Mouse (Mus musculus): ENCODE data around the gene Klhl24. TPM values are rescaled to one million over a fixed set of nuclear protein-coding genes. Genes with fewer than 3 reads are reported as not detected.

Gene Klhl24
- polyA plus RNA-seq, 1 experiment from 2014 or later = 51.7 TPM

DNA sequence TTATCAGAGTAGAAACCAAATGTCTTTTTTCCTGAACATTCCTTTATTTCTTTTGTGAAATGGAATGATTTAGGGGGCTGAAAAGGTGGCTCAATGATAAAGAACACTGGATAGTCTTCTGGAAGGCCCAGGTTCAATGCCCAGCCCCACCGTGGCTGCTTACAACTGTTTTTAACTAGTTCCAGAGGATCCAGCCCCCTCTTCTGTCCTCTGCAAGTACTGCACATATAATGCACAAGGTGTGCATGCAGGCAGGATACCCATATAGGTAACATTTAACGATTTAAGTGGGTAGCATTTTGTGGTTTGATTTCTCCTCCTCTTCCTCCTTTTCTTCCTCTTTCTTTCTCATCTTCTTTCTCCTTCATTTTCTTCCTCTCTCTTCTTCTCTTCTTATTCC, 62.8 kb downstream of the Klhl24 start:
- Histone ChIP-seq H3K27me3 (no peaks in the 10 kb centered on the region), H3K27ac (replicated peaks) (no peak overlapping the region), H3K4me2 (no peak overlapping the region), H3K4me1 (replicated peaks) (no peaks in the 10 kb centered on the region), H3K4me3 (no peak overlapping the region), H3K36me3 (peaks cover 90% of the 10 kb centered on the region), H3K9ac (no peak overlapping the region), H3K9me3 (0 out of 2 replicates have a peak, but pooled peaks cover 3% of the 10 kb centered on the region)
- no peak for ATAC-seq (ENCODE audit: low read depth)
- 88% methylated on average over 2 of the region's 2 CpGs for WGBS

DNA sequence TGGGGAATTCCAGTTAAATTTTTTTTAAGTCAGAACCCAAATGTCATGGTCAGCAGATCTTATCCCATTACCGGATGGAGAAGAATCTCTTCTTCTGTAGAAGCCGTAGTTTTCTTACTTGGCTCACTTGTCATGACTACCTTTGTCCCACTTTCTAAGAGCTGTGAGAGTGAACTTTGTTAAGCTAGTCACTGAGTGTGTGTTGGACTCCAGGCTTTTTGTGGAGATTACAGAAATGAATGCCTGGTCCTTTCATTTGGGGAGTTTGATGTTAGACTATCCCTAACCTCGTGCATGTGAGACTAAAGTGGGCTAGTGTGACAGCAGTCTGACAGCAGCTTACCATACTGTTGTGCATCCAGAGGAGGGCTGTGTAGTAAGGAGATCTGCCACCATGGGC, 71.7 kb downstream of the Klhl24 start:
- H3K4me2 ChIP-seq = no peak overlapping the region
- WGBS = 91% methylated on average over 3 of the region's 3 CpGs
- H3K27ac ChIP-seq (replicated peaks) = no peak overlapping the region
- no peaks in the 10 kb centered on the region for H3K27me3 ChIP-seq
- no peak for ATAC-seq (ENCODE audit: low read depth)
- peaks cover 86% of the 10 kb centered on the region for H3K36me3 ChIP-seq
- H3K4me1 ChIP-seq (replicated peaks) = no peaks in the 10 kb centered on the region
- H3K9ac ChIP-seq = no peak overlapping the region
- peaks cover 12% of the 10 kb centered on the region; the same call in 1 of the 2 replicates for H3K9me3 ChIP-seq
- H3K4me3 ChIP-seq = no peak overlapping the region

DNA sequence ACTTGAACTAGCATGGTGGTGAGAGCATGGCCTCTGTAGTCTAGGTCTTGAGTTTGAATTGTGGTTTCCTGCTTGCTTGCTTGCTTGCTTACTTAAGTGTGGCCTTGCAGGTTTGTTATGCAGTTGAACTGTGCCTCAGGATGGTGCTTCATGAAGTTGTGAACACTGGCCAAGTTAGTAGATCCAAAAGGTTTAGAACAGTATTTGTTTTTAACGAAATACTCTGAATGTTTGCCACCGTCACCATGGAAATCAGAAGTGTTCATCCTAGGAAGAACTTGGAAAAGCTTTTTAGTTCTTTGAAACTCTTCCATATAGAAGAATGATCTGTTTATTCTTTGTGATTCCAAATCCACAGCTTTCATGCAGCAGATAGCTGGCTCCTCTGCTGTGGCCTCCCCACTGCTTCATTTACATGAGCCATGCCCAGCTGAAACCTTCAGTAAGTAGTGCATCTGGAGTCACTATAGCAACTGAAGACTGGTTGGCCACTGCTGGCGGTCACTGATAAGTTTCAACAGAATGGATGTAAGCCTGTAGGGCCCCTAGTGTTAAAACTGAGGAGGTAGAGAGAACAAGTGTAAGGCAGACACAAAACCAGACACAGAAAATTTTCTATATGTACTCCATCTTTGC, 72.2 kb downstream of the Klhl24 start:
- no peak for ATAC-seq (ENCODE audit: low read depth)
- Histone ChIP-seq H3K27me3 (no peaks in the 10 kb centered on the region), H3K27ac (replicated peaks) (no peak overlapping the region), H3K36me3 (peaks cover 86% of the 10 kb centered on the region), H3K4me3 (no peak overlapping the region), H3K4me2 (no peak overlapping the region), H3K9ac (no peak overlapping the region), H3K4me1 (replicated peaks) (no peaks in the 10 kb centered on the region), H3K9me3 (peaks cover 11% of the 10 kb centered on the region; the same call in 1 of the 2 replicates)
- WGBS = 79% methylated on average over 3 of the region's 3 CpGs

Other genes starting within 250 kb of the Klhl24 start
- gene Klhl6, start 114.5 kb upstream of the Klhl24 start, polyA plus RNA-seq (2015; fragmentation: Nextera tagmentation; extraction: Ambion mirVana) = 6.6 and 7.7 TPM in 2 replicates
- gene Yeats2, start 43.5 kb downstream of the Klhl24 start, polyA plus RNA-seq (2015; fragmentation: Nextera tagmentation; extraction: Ambion mirVana) = 24.5 and 25.7 TPM in 2 replicates
- 3.9 and 4.4 TPM in 2 replicates for gene Map6d1, start 143.8 kb downstream of the Klhl24 start, polyA plus RNA-seq (2015; fragmentation: Nextera tagmentation; extraction: Ambion mirVana)
- gene Parl, start 204.8 kb downstream of the Klhl24 start, polyA plus RNA-seq (2015; fragmentation: Nextera tagmentation; extraction: Ambion mirVana) = 77.5 and 85.7 TPM in 2 replicates
- gene Cyp2ab1, start 227.9 kb downstream of the Klhl24 start, polyA plus RNA-seq (2015; fragmentation: Nextera tagmentation; extraction: Ambion mirVana) = not detected in 2 replicates

Data from neural tube, embryonic 13.5 days (tissue).